Mouse (Mus musculus): ENCODE data around the gene Ipo8.

Ipo8 gene

GRCm38 (mm10) chr6:148830748-148831727, at the start of gene Ipo8:
Gene Ipo8, minus strand, starts transcription at chr6:148831467.
- in situ Hi-C loops (cut with MboI, MseI), result loop anchor here (5.0 kb wide), 1 partner anchor 619 kb away; the partner anchor contains the start of gene Ergic2

- in situ Hi-C loops (cut with MboI, MseI), result no loop called here
Observed at GRCm38 (mm10) chr6:148873911-148874310, 42.6 kb upstream of the Ipo8 start.

GRCm38 (mm10) chr6:148845629-148846028, 14.4 kb upstream of the Ipo8 start:
- in situ Hi-C loops (cut with MboI, MseI), result no loop called here

- in situ Hi-C loops (cut with MboI, MseI), result no loop called here
Observed at GRCm38 (mm10) chr6:148841760-148842159, 10.5 kb upstream of the Ipo8 start.

- in situ Hi-C loops (cut with MboI, MseI), result no loop called here
Observed at GRCm38 (mm10) chr6:148838460-148838859, 7.2 kb upstream of the Ipo8 start.

- in situ Hi-C loops (cut with MboI, MseI), result loop anchor here (5.0 kb wide), 1 partner anchor 619 kb away; the partner anchor contains the start of gene Ergic2
Observed at GRCm38 (mm10) chr6:148831728-148832121, 458 bp upstream of the Ipo8 start.

- in situ Hi-C loops (cut with MboI, MseI), result loop anchor here (5.0 kb wide), 1 partner anchor 618 kb away; the partner anchor contains the start of gene Ergic2
Observed at GRCm38 (mm10) chr6:148830355-148830747, 916 bp downstream of the Ipo8 start.

- in situ Hi-C loops (cut with MboI, MseI), result no loop called here
Observed at GRCm38 (mm10) chr6:148826119-148826518, 5.1 kb downstream of the Ipo8 start.

GRCm38 (mm10) chr6:148818624-148819343, 12.5 kb downstream of the Ipo8 start:
- in situ Hi-C loops (cut with MboI, MseI), result loop anchor here (25.0 kb wide), 1 partner anchor 1731 kb away; the partner anchor contains the start of genes Klhl42 and Mansc4

- in situ Hi-C loops (cut with MboI, MseI), result loop anchor here (25.0 kb wide), 1 partner anchor 1729 kb away; the partner anchor contains the start of genes Klhl42 and Mansc4
Observed at GRCm38 (mm10) chr6:148816751-148817150, 14.5 kb downstream of the Ipo8 start.

- in situ Hi-C loops (cut with MboI, MseI), result loop anchor here (25.0 kb wide), 1 partner anchor 1724 kb away; the partner anchor contains the start of genes Klhl42 and Mansc4
Observed at GRCm38 (mm10) chr6:148811117-148811516, 20.1 kb downstream of the Ipo8 start.

- in situ Hi-C loops (cut with MboI, MseI), result loop anchor here (25.0 kb wide), 1 partner anchor 1712 kb away; the partner anchor contains the start of genes Klhl42 and Mansc4
Observed at GRCm38 (mm10) chr6:148799773-148800172, 31.5 kb downstream of the Ipo8 start.

- in situ Hi-C loops (cut with MboI, MseI), result no loop called here
Observed at GRCm38 (mm10) chr6:148795145-148795544, 36.1 kb downstream of the Ipo8 start.

- in situ Hi-C loops (cut with MboI, MseI), result no loop called here
Observed at GRCm38 (mm10) chr6:148789010-148789673, 42.1 kb downstream of the Ipo8 start.

- in situ Hi-C loops (cut with MboI, MseI), result no loop called here
Observed at GRCm38 (mm10) chr6:148786186-148786585, 45.1 kb downstream of the Ipo8 start.

GRCm38 (mm10) chr6:148784418-148784817, 46.8 kb downstream of the Ipo8 start:
- in situ Hi-C loops (cut with MboI, MseI), result no loop called here

- in situ Hi-C loops (cut with MboI, MseI), result loop anchor here (10.0 kb wide), 1 partner anchor 591 kb away; no protein-coding TSS in a partner anchor
Observed at GRCm38 (mm10) chr6:148776236-148776635, 55.0 kb downstream of the Ipo8 start.

- in situ Hi-C loops (cut with MboI, MseI), result loop anchor here (10.0 kb wide), 1 partner anchor 587 kb away; no protein-coding TSS in a partner anchor
Observed at GRCm38 (mm10) chr6:148771423-148771822, 59.8 kb downstream of the Ipo8 start.

GRCm38 (mm10) chr6:148768419-148768818, 62.8 kb downstream of the Ipo8 start:
- in situ Hi-C loops (cut with MboI, MseI), result no loop called here

GRCm38 (mm10) chr6:148767228-148767627, 64.0 kb downstream of the Ipo8 start:
- in situ Hi-C loops (cut with MboI, MseI), result no loop called here

Measured in T-helper 2 cell (primary cell).